Mouse (Mus musculus): Measurements from ENCODE around the gene 1700012B07Rik. TPM values are rescaled to one million over a fixed set of nuclear protein-coding genes. Genes with fewer than 3 reads are reported as not detected.
A peak's percentile ranks its signal among the peaks of the same experiment; 100 is the strongest.

1700012B07Rik gene
- total RNA-seq, 2 experiments from 2014 or later: not detected

GRCm38 (mm10) chr11:109851996-109852395 lies 24.1 kb upstream of the 1700012B07Rik start:
- DNase-seq (ENCODE audit: low spot score in 2 of 2): no peak

GRCm38 (mm10) chr11:109846343-109846742 lies 18.5 kb upstream of the 1700012B07Rik start:
- no peak for DNase-seq (ENCODE audit: low spot score in 2 of 2)

GRCm38 (mm10) chr11:109845601-109846000 lies 17.8 kb upstream of the 1700012B07Rik start:
- DNase-seq (ENCODE audit: low spot score in 2 of 2): no peak

- no peak for DNase-seq (ENCODE audit: low spot score in 2 of 2)
These were observed 16.6 kb upstream of the 1700012B07Rik start for GRCm38 (mm10) chr11:109844466-109844865.

- DNase-seq (ENCODE audit: low spot score in 2 of 2): no peak
These were observed 2.5 kb upstream of the 1700012B07Rik start for GRCm38 (mm10) chr11:109830368-109830767.

GRCm38 (mm10) chr11:109822280-109822679 lies 5.6 kb downstream of the 1700012B07Rik start:
- DNase-seq (ENCODE audit: low spot score in 2 of 2): no peak

- DNase-seq (ENCODE audit: low spot score in 2 of 2): no peak
These were observed 10.4 kb downstream of the 1700012B07Rik start for GRCm38 (mm10) chr11:109817405-109817804.

GRCm38 (mm10) chr11:109816911-109817310 lies 10.9 kb downstream of the 1700012B07Rik start:
- DNase-seq (ENCODE audit: low spot score in 2 of 2): no peak

- DNase-seq (ENCODE audit: low spot score in 2 of 2): no peak
These were observed 16.1 kb downstream of the 1700012B07Rik start for GRCm38 (mm10) chr11:109811721-109812120.

- DNase-seq (ENCODE audit: low spot score in 2 of 2): peak; percentile 38 to 54
These were observed 18.5 kb downstream of the 1700012B07Rik start for GRCm38 (mm10) chr11:109809175-109809855.

GRCm38 (mm10) chr11:109801515-109801914 lies 26.3 kb downstream of the 1700012B07Rik start:
- no peak for DNase-seq (ENCODE audit: low spot score in 2 of 2)

- DNase-seq (ENCODE audit: low spot score in 2 of 2): no peak
These were observed 30.3 kb downstream of the 1700012B07Rik start for GRCm38 (mm10) chr11:109797531-109797930.

- no peak for DNase-seq (ENCODE audit: low spot score in 2 of 2)
These were observed 32.3 kb downstream of the 1700012B07Rik start for GRCm38 (mm10) chr11:109795536-109795935.

GRCm38 (mm10) chr11:109793578-109793977 lies 34.3 kb downstream of the 1700012B07Rik start:
- no peak for DNase-seq (ENCODE audit: low spot score in 2 of 2)

- DNase-seq (ENCODE audit: low spot score in 2 of 2): no peak
These were observed 35.3 kb downstream of the 1700012B07Rik start for GRCm38 (mm10) chr11:109792401-109792997.

- no peak for DNase-seq (ENCODE audit: low spot score in 2 of 2)
These were observed 35.9 kb downstream of the 1700012B07Rik start for GRCm38 (mm10) chr11:109791965-109792364.

- DNase-seq (ENCODE audit: low spot score in 2 of 2): no peak
These were observed 37.6 kb downstream of the 1700012B07Rik start for GRCm38 (mm10) chr11:109790221-109790620.

GRCm38 (mm10) chr11:109785392-109785791 lies 42.5 kb downstream of the 1700012B07Rik start:
- no peak for DNase-seq (ENCODE audit: low spot score in 2 of 2)

- DNase-seq (ENCODE audit: low spot score in 2 of 2): no peak
These were observed 56.5 kb downstream of the 1700012B07Rik start for GRCm38 (mm10) chr11:109771381-109771780.

GRCm38 (mm10) chr11:109770185-109770584 lies 57.7 kb downstream of the 1700012B07Rik start:
- no peak for DNase-seq (ENCODE audit: low spot score in 2 of 2)

GRCm38 (mm10) chr11:109769091-109769490 lies 58.8 kb downstream of the 1700012B07Rik start:
- DNase-seq (ENCODE audit: low spot score in 2 of 2): no peak

GRCm38 (mm10) chr11:109760063-109760462 lies 67.8 kb downstream of the 1700012B07Rik start:
- DNase-seq (ENCODE audit: low spot score in 2 of 2): no peak
